Mouse (Mus musculus) liver, postnatal 0 days (tissue): ENCODE results near the gene Akr1c13. TPM values are rescaled to one million over a fixed set of nuclear protein-coding genes. Genes with fewer than 3 reads are reported as not detected.
"Not testable (repeated sequence)": the region's sequence is repeated elsewhere in the genome, so short reads cannot be mapped to it uniquely, and the experiment has no call there.

Experiments
- ATAC-seq: fragments of 200-750 bp; cut with Nextera tagmentation; 2 replicates; pipeline ENCODE4 v1.8.0; 2017; ENCODE audit warnings: mild to moderate bottlenecking, moderate library complexity
- DNase-seq: peaks from one replicate; pipeline ENCODE4 v3.0.0-alpha.2; 2016
- H3K27ac ChIP-seq: fragments of 300-500 bp; sonication (generic); 2 replicates; pipeline ENCODE4 v1.5.1; 2014; ENCODE audit warnings: antibody characterized with exemption, moderate library complexity, mild to moderate bottlenecking, low read depth
- H3K27me3 ChIP-seq: fragments of 300-500 bp; sonication (generic); 2 replicates; pipeline ENCODE4 v1.6.1; 2014; ENCODE audit warnings: low read length, control low read depth, mixed read lengths; ENCODE audit not compliant: insufficient read depth
- H3K36me3 ChIP-seq: fragments of 300-500 bp; sonication (generic); replicated peaks from 2 replicates; pipeline ENCODE4 v1.6.1; 2014; ENCODE audit warnings: mild to moderate bottlenecking, control low read depth, low read length, moderate library complexity, mixed read lengths; ENCODE audit not compliant: insufficient read depth
- H3K4me1 ChIP-seq: fragments of 300-500 bp; sonication (generic); 2 replicates; pipeline ENCODE4 v1.6.1; 2014; ENCODE audit warnings: antibody characterized with exemption, mild to moderate bottlenecking, control low read depth; ENCODE audit not compliant: insufficient read depth
- H3K4me2 ChIP-seq: fragments of 300-500 bp; sonication (generic); 2 replicates; pipeline ENCODE4 v1.6.1; 2014; ENCODE audit warnings: low read depth, mild to moderate bottlenecking, low read length, moderate library complexity, mixed read lengths
- H3K4me3 ChIP-seq: fragments of 300-500 bp; sonication (generic); 2 replicates; pipeline ENCODE4 v1.5.1; 2014; ENCODE audit warnings: low read depth, low read length
- H3K9ac ChIP-seq: fragments of 300-500 bp; sonication (generic); replicated peaks from 2 replicates; pipeline ENCODE4 v1.6.1; 2014; ENCODE audit warnings: mild to moderate bottlenecking, moderate library complexity
- H3K9me3 ChIP-seq: fragments of 300-500 bp; sonication (generic); 2 replicates; pipeline ENCODE4 v1.6.1; 2016; ENCODE audit warnings: mild to moderate bottlenecking, control low read depth, low read length, mixed read lengths
- CTCF ChIP-seq: sonication (generic); IDR thresholded peaks from 2 replicates; pipeline ENCODE4 v1.5.1; 2016; ENCODE audit warnings: antibody characterized with exemption, low read depth
- EP300 ChIP-seq: IDR thresholded peaks from 2 replicates; pipeline ENCODE4 v1.6.1; 2016; ENCODE audit warnings: antibody characterized with exemption, low read depth, mild to moderate bottlenecking
- WGBS: fragments of 180-500 bp; shearing (Covaris S2); extraction: QIAGEN DNeasy Blood & Tissue Kit; methylation state at CpG from one replicate; pipeline ENCODE4 v1.1.7; 2014; ENCODE audit not compliant: insufficient replicate concordance; 5-methylcytosine and 5-hydroxymethylcytosine counted together
- polyA plus RNA-seq: library from polyadenylated mRNA; unstranded; fragments of >200 nt; fragmentation: Nextera tagmentation; extraction: Ambion mirVana; gene quantifications from 2 replicates; pipeline ENCODE4 v1.2.1, GENCODE M21; 2015

The Akr1c13 gene
- polyA plus RNA-seq, 1 experiment from 2014 or later, result 42.7 TPM

DNA sequence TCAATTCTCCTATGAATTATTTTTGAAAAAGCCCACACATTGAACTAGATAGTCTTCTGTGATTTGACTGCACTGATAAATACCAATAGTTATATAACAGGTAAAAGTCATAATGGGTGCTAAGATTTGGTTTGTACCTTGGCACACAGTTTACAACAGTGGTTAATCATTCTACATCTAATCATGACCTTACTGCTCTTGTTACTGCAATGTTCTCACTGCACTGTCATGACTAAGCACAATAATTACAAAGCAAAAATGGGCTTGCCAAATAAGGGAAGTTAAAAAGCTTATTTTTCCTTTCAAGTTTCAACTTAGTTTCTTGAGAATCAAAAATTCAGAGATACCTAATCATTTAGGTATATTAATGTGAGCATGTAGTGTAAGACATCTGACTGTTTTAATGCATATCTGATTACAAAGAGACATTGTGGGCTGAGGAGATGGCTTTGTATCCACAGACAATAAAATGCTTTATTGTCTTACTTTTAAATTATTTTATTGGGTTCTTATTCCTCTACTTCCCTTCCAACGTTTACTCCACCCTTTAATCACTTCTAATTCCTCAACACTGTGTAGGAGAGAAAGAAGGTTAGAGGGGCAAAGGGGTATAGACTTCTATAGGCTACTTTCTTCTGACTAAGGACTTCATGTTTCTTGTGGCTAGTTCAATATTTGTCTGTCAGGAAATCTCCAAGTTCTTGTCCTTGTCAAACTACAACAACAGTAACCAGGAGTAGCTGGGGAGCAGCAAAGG lies 15.4 kb downstream of the Akr1c13 start:
- Histone ChIP-seq H3K4me3 (no peak overlapping the region), H3K4me2 (no peak overlapping the region), H3K9me3 (no peaks in the 10 kb centered on the region), H3K4me1 (no peaks in the 10 kb centered on the region), H3K36me3 (no peaks in the 10 kb centered on the region), H3K27ac (no peak overlapping the region), H3K27me3 (no peaks in the 10 kb centered on the region), H3K9ac (no peak overlapping the region)
- TF ChIP-seq EP300, result no peak
- no peak for TF ChIP-seq CTCF
- peak; percentile 90 for ATAC-seq
- 14% methylated on average over 1 of the region's 1 CpGs for WGBS
- DNase-seq, result no peak

DNA sequence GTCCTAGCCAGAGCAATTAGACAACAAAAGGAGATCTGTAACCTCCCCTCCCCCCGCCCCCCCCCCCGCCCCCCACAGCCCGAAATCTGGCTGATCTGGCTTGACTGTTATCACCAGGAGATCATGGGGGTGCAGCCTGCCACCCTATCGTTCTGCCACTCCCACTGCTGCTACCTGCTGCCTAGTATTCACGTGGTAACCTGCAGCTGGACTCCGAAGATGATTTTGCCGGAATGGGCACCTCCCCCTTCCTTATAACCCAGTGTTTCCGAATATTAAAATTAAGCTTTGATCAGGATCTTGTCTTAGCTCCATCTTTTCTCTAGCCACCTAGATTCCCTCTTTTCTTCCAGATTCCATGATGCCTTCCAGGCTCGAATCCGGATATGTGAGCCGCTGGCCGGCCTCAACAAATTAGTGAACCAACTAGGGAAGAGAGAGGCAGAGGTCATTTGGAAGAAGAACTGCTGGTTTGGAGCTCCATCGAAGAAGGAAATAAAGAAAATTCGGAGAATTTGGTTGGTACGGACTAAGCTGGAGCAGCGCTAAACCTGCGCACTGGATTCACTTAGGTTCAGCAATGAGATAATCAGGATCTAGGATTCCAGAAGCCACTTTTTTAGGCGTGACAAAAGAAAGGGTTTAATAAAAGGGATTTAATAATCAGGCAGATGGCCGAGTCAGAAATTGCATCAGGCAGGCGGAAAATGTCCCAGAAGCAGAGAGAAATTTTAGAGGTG lies 20.8 kb downstream of the Akr1c13 start:
- H3K36me3 ChIP-seq, result no peaks in the 10 kb centered on the region
- H3K9me3 ChIP-seq, result no peaks in the 10 kb centered on the region
- no peaks in the 10 kb centered on the region for H3K27me3 ChIP-seq
- TF ChIP-seq EP300, result no peak
- TF ChIP-seq CTCF, result no peak
- DNase-seq (no peak), ATAC-seq (no peak)
- no peak overlapping the region for H3K9ac ChIP-seq
- H3K4me1 ChIP-seq, result no peaks in the 10 kb centered on the region
- no peak overlapping the region for H3K4me2 ChIP-seq
- WGBS, result 74% methylated on average over 17 of the region's 20 CpGs
- H3K4me3 ChIP-seq, result no peak overlapping the region
- H3K27ac ChIP-seq, result no peak overlapping the region

DNA sequence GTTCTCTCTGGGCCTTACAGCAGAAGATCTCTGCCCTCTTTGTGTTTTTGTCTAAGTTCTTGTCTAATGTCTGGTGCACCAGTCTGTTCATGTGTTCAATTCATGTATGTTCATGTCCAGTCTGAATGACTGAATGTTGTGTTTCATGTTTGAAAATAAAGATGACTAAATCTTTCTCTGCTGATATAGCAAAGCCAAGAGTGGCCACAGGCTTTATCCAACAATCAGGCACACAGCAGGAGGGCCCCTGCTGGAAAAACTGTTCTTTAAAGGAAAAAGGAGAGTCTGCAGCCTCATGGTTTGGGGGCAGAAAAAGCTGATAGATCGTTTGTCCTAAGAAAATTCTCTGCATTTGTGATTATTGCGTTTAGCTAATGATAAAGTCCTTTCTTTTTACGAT lies 21.4 kb downstream of the Akr1c13 start:
- TF ChIP-seq CTCF (no peak), EP300 (no peak)
- DNase-seq (no peak), ATAC-seq (no peak)
- H3K27me3 ChIP-seq, result no peaks in the 10 kb centered on the region
- H3K27ac ChIP-seq, result no peak overlapping the region
- H3K4me1 ChIP-seq, result no peaks in the 10 kb centered on the region
- H3K9me3 ChIP-seq, result no peaks in the 10 kb centered on the region
- no peak overlapping the region for H3K4me3 ChIP-seq
- no peak overlapping the region for H3K9ac ChIP-seq
- no peaks in the 10 kb centered on the region for H3K36me3 ChIP-seq
- H3K4me2 ChIP-seq, result no peak overlapping the region
- 61% methylated on average over 3 of the region's 3 CpGs for WGBS

DNA sequence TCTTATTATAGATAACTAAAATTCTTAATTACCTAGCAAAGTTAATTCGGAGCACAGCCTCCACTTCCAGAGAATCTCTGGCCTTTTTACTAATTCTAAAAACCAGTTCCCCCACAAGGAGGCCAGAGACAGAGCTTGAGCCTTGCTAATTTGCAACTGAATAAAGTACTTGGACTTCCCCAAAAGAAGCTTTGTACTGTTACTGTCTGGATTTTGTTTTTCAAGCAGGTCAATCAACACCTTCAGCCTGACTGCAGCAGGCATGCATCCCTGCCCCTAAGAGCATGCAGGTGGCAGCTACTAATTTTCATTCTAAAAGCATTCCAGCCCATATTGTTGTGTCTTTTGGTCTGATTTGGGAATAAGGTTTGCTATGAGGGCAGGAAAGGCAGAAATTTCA lies 24.5 kb downstream of the Akr1c13 start:
- H3K4me2 ChIP-seq, DNase-seq, H3K4me1 ChIP-seq, H3K27ac ChIP-seq, H3K36me3 ChIP-seq, H3K4me3 ChIP-seq, H3K9ac ChIP-seq, ATAC-seq, H3K9me3 ChIP-seq, H3K27me3 ChIP-seq: not testable (repeated sequence)
- WGBS, result 76% methylated on average over 1 of the region's 1 CpGs

DNA sequence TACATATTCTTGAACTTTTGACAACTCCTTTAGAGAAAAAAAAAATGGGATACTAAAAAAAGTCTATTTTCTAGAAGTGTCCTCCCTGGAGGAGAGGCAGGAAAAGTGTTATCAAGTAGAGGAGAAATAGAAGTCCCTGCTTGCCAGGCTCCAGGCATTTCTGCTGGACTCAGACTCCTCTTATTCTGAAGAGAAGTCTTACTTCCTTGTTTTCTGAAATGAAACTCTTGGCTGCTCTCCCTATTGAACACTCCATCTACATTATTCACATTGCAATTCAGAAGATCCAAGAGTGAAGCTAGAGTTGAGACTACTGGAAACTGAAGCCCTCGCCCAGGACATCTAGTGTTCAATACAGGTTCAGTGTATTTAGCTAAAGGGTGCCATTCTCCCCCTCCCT lies 37.5 kb downstream of the Akr1c13 start, which contains the start of gene Akr1c19:
TSS of gene Akr1c19 (plus strand) at position 260 of the 400 bp plus-strand sequence.
- Histone ChIP-seq H3K27me3 (no peaks in the 10 kb centered on the region), H3K27ac (no peak within 1 kb of the TSS), H3K9ac (no peak within 1 kb of the TSS), H3K4me2 (no peak within 1 kb of the TSS), H3K36me3 (no peaks in the 10 kb centered on the region), H3K4me3 (no peak within 1 kb of the TSS), H3K9me3 (no peaks in the 10 kb centered on the region), H3K4me1 (peaks cover 5% of the 10 kb centered on the region; the same call in 1 of the 2 replicates)
- ATAC-seq (no peak), DNase-seq (no peak)
- 29% methylated on average over 1 of the region's 1 CpGs for WGBS
- TF ChIP-seq EP300, result no peak
- TF ChIP-seq CTCF, result no peak

DNA sequence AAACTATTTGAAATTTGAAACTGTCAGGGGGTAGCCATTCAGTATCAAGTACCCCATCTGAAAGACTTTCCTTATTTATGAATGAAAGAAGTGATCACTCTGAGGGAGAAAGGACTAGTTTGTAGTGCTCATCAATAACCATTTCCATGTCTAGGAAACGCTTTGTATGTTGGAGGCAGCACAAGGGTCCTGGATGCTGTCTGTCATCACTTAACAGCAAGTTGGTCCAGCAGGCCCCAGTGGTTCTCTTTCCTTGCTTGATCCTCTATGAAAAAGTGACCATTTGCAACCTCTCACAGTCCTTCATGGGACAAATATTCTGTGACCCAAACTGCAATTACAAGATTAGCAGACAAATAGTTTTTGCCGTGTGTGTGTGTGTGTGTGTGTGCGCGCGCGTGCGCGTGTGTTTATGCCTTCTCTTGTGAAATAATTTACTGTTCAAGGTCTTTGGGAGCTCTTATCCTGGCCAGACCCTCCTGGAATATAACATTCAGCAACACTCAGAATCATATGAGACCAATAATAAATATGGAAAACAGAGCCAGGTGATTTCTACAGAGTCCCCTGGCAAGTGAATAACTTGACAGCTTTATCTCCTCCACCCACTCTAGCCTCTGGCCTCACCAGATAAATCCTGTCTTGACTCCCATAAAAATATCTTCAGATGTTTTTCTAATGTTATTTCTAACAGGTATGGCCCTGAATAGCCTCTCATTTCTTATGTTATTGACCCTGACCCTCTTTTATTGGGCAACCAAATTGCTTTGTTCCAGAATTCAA lies 40.1 kb downstream of the Akr1c13 start:
- Histone ChIP-seq H3K36me3 (no peaks in the 10 kb centered on the region), H3K4me2 (no peak overlapping the region), H3K27ac (no peak overlapping the region), H3K4me3 (no peak overlapping the region), H3K9ac (no peak overlapping the region), H3K27me3 (no peaks in the 10 kb centered on the region), H3K4me1 (peaks cover 5% of the 10 kb centered on the region; the same call in 1 of the 2 replicates), H3K9me3 (no peaks in the 10 kb centered on the region)
- 85% methylated on average over 8 of the region's 8 CpGs for WGBS
- ATAC-seq, result no peak
- no peak for TF ChIP-seq EP300
- no peak for TF ChIP-seq CTCF
- DNase-seq, result no peak
